Mouse (Mus musculus) activated CD4-positive, CD25-positive, alpha-beta regulatory T cell, adult 4 months (primary cell): ENCODE data around the gene Olfr724. TPM values are rescaled to one million over a fixed set of nuclear protein-coding genes. Genes with fewer than 3 reads are reported as not detected.
"Not testable (repeated sequence)": the region's sequence is repeated elsewhere in the genome, so short reads cannot be mapped to it uniquely, and the experiment has no call there.

ENCODE experiments used
- ATAC-seq: one replicate; pipeline ENCODE4 v1.8.0; 2017
- polyA plus RNA-seq, 2 experiments: library from polyadenylated mRNA; unstranded; fragments of 100-300 nt; shearing (Covaris generic); gene quantifications; one replicate each; pipeline ENCODE4 v1.2.1; 2017

Olfr724 gene
- not detected for polyA plus RNA-seq

DNA sequence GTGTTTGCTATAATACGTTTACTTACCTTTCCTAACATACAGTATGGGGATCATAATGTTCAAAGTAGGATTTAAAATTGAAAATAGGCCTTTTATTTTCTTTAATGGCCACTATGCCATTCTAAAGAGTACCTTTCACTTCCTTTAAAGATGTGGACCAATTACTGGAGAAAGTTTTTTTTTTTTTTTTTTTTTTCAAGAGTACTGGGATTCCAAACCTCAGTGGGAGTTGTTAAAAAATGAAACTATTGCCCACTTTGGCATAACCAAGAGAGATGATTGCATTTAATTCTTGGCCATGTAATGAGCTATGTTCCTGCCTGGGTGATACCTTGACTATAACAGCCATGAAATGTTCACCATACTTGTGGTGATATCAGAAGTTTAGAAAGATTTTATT, at the start of gene Olfr724:
Olfr724 (minus strand) TSS at position 101 of the 400 bp plus-strand sequence.
- not testable (repeated sequence) for ATAC-seq

- no peak for ATAC-seq
These were observed 7.2 kb downstream of the Olfr724 start for GRCm38 (mm10) chr14:49955890-49956289.

- ATAC-seq: not testable (repeated sequence)
These were observed 31.4 kb downstream of the Olfr724 start, which contains the start of gene Olfr723 for GRCm38 (mm10) chr14:49931687-49932086. Olfr723 (minus strand) TSS chr14:49931787.

Other genes with a start within 250 kb of the Olfr724 start
- gene Armh4, start 179.9 kb downstream of the Olfr724 start, polyA plus RNA-seq: not detected
- gene Olfr722, start 61.3 kb downstream of the Olfr724 start, polyA plus RNA-seq: not detected
- gene Olfr723, start 31.5 kb downstream of the Olfr724 start, polyA plus RNA-seq: not detected
- gene Olfr725, start 77.1 kb upstream of the Olfr724 start, polyA plus RNA-seq: not detected
- not detected for gene Olfr726, start 127.7 kb upstream of the Olfr724 start, polyA plus RNA-seq
- under 1 TPM in 1 of 2 experiments, not detected in 1; 0.21 TPM for gene Olfr727, start 159.9 kb upstream of the Olfr724 start, polyA plus RNA-seq
- not detected for gene Olfr728, start 179.4 kb upstream of the Olfr724 start, polyA plus RNA-seq
- not detected for gene Olfr729, start 189.6 kb upstream of the Olfr724 start, polyA plus RNA-seq
- gene Olfr730, start 224.9 kb upstream of the Olfr724 start, polyA plus RNA-seq: not detected